Mouse (Mus musculus): ENCODE results near the gene Esrrg. TPM values are rescaled to one million over a fixed set of nuclear protein-coding genes. Genes with fewer than 3 reads are reported as not detected.

Gene Esrrg
- polyA plus RNA-seq, 1 experiment from 2014 or later, result 1.8 TPM

- DNase-seq (ENCODE audit: extremely low spot score, low spot score), result no peak
- H3K9me3 ChIP-seq, result no peaks in the 10 kb centered on the region
- WGBS, result 93% methylated on average over 3 of the region's 3 CpGs
- H3K4me3 ChIP-seq, result no peak overlapping the region
- H3K27ac ChIP-seq, result no peak overlapping the region
- H3K4me1 ChIP-seq, result peaks cover 35% of the 10 kb centered on the region
- no peaks in the 10 kb centered on the region for H3K36me3 ChIP-seq (replicated peaks)
- H3K27me3 ChIP-seq (ENCODE audit: poor library complexity, severe bottlenecking), result peaks cover 3% of the 10 kb centered on the region; the same call in 1 of the 2 replicates
Observed at GRCm38 (mm10) chr1:187834576-187834975, 226.0 kb downstream of the Esrrg start.

- Histone ChIP-seq H3K4me3 (no peak overlapping the region), H3K4me1 (peaks cover 25% of the 10 kb centered on the region), H3K36me3 (replicated peaks) (no peaks in the 10 kb centered on the region), H3K9me3 (no peaks in the 10 kb centered on the region), H3K27me3 (ENCODE audit: poor library complexity, severe bottlenecking) (peaks cover 3% of the 10 kb centered on the region; the same call in 1 of the 2 replicates), H3K27ac (0 out of 2 replicates have a peak overlapping the region, but pooled peaks have one; percentile 51)
- 48% methylated on average over 6 of the region's 6 CpGs for WGBS
- no peak for DNase-seq (ENCODE audit: extremely low spot score, low spot score)
Observed at GRCm38 (mm10) chr1:187836384-187836783, 227.8 kb downstream of the Esrrg start.

- Histone ChIP-seq H3K9me3 (no peaks in the 10 kb centered on the region), H3K4me3 (no peak overlapping the region), H3K36me3 (replicated peaks) (no peaks in the 10 kb centered on the region), H3K4me1 (peaks cover 21% of the 10 kb centered on the region), H3K27me3 (ENCODE audit: poor library complexity, severe bottlenecking) (peaks cover 3% of the 10 kb centered on the region; the same call in 1 of the 2 replicates), H3K27ac (no peak overlapping the region)
- 22% methylated on average over 7 of the region's 7 CpGs for WGBS
- DNase-seq (ENCODE audit: extremely low spot score, low spot score), result no peak
Observed at GRCm38 (mm10) chr1:187836876-187837275, 228.3 kb downstream of the Esrrg start.

GRCm38 (mm10) chr1:187841629-187842028, 233.0 kb downstream of the Esrrg start:
- no peak for DNase-seq (ENCODE audit: extremely low spot score, low spot score)
- Histone ChIP-seq H3K4me3 (no peak overlapping the region), H3K27me3 (ENCODE audit: poor library complexity, severe bottlenecking) (peaks cover 3% of the 10 kb centered on the region; the same call in 1 of the 2 replicates), H3K9me3 (no peaks in the 10 kb centered on the region), H3K36me3 (replicated peaks) (no peaks in the 10 kb centered on the region), H3K27ac (no peak overlapping the region), H3K4me1 (peaks cover 13% of the 10 kb centered on the region)
- WGBS, result 85% methylated on average over 8 of the region's 8 CpGs

GRCm38 (mm10) chr1:187842702-187843101, 234.1 kb downstream of the Esrrg start:
- H3K36me3 ChIP-seq (replicated peaks), result no peaks in the 10 kb centered on the region
- WGBS, result 90% methylated on average over 5 of the region's 5 CpGs
- H3K27ac ChIP-seq, result no peak overlapping the region
- no peak for DNase-seq (ENCODE audit: extremely low spot score, low spot score)
- peaks cover 5% of the 10 kb centered on the region; the same call in 1 of the 2 replicates for H3K4me1 ChIP-seq
- no peaks in the 10 kb centered on the region for H3K9me3 ChIP-seq
- H3K4me3 ChIP-seq, result no peak overlapping the region
- H3K27me3 ChIP-seq (ENCODE audit: poor library complexity, severe bottlenecking), result peaks cover 3% of the 10 kb centered on the region; the same call in 1 of the 2 replicates

GRCm38 (mm10) chr1:187854148-187854547, 245.6 kb downstream of the Esrrg start:
- 85% methylated on average over 8 of the region's 8 CpGs for WGBS
- DNase-seq (ENCODE audit: extremely low spot score, low spot score), result no peak

GRCm38 (mm10) chr1:187862339-187862738, 253.7 kb downstream of the Esrrg start:
- no peak for DNase-seq (ENCODE audit: extremely low spot score, low spot score)
- no peak overlapping the region for H3K27ac ChIP-seq
- WGBS, result 42% methylated on average over 5 of the region's 5 CpGs

More at GRCm38 (mm10) chr1:187854148-187854547, 245.6 kb downstream of the Esrrg start:
- Histone ChIP-seq H3K27me3 (ENCODE audit: poor library complexity, severe bottlenecking) (no peaks in the 10 kb centered on the region), H3K27ac (no peak overlapping the region), H3K36me3 (replicated peaks) (no peaks in the 10 kb centered on the region), H3K4me3 (no peak overlapping the region), H3K4me1 (no peaks in the 10 kb centered on the region), H3K9me3 (no peaks in the 10 kb centered on the region)

GRCm38 (mm10) chr1:187868427-187868826, 259.8 kb downstream of the Esrrg start:
- Histone ChIP-seq H3K9me3 (no peaks in the 10 kb centered on the region), H3K27me3 (ENCODE audit: poor library complexity, severe bottlenecking) (no peaks in the 10 kb centered on the region; the same call in 1 of the 2 replicates), H3K4me1 (peaks cover 6% of the 10 kb centered on the region), H3K4me3 (no peak overlapping the region), H3K27ac (no peak overlapping the region), H3K36me3 (replicated peaks) (no peaks in the 10 kb centered on the region)
- no peak for DNase-seq (ENCODE audit: extremely low spot score, low spot score)
- 82% methylated on average over 7 of the region's 7 CpGs for WGBS

More at GRCm38 (mm10) chr1:187862339-187862738, 253.7 kb downstream of the Esrrg start:
- no peaks in the 10 kb centered on the region for H3K36me3 ChIP-seq (replicated peaks)
- H3K27me3 ChIP-seq (ENCODE audit: poor library complexity, severe bottlenecking), result no peaks in the 10 kb centered on the region; the same call in 1 of the 2 replicates
- H3K9me3 ChIP-seq, result no peaks in the 10 kb centered on the region
- peaks cover 21% of the 10 kb centered on the region for H3K4me1 ChIP-seq
- H3K4me3 ChIP-seq, result no peak overlapping the region

GRCm38 (mm10) chr1:187872208-187872607, 263.6 kb downstream of the Esrrg start:
- H3K27ac ChIP-seq, result no peak overlapping the region
- H3K4me1 ChIP-seq, result 0 out of 2 replicates have a peak, but pooled peaks cover 8% of the 10 kb centered on the region
- no peak overlapping the region for H3K4me3 ChIP-seq
- no peaks in the 10 kb centered on the region for H3K9me3 ChIP-seq
- no peak for DNase-seq (ENCODE audit: extremely low spot score, low spot score)
- no peaks in the 10 kb centered on the region for H3K36me3 ChIP-seq (replicated peaks)
- WGBS, result 63% methylated on average over 8 of the region's 8 CpGs
- no peaks in the 10 kb centered on the region; the same call in 1 of the 2 replicates for H3K27me3 ChIP-seq (ENCODE audit: poor library complexity, severe bottlenecking)

- Histone ChIP-seq H3K4me1 (0 out of 2 replicates have a peak, but pooled peaks cover 8% of the 10 kb centered on the region), H3K9me3 (no peaks in the 10 kb centered on the region), H3K4me3 (no peak overlapping the region), H3K27ac (no peak overlapping the region), H3K36me3 (replicated peaks) (no peaks in the 10 kb centered on the region), H3K27me3 (ENCODE audit: poor library complexity, severe bottlenecking) (no peaks in the 10 kb centered on the region; the same call in 1 of the 2 replicates)
- WGBS, result 75% methylated on average over 6 of the region's 6 CpGs
- DNase-seq (ENCODE audit: extremely low spot score, low spot score), result no peak
Observed at GRCm38 (mm10) chr1:187872744-187873143, 264.2 kb downstream of the Esrrg start.

GRCm38 (mm10) chr1:187873770-187874169, 265.2 kb downstream of the Esrrg start:
- no peak for DNase-seq (ENCODE audit: extremely low spot score, low spot score)
- Histone ChIP-seq H3K4me1 (0 out of 2 replicates have a peak, but pooled peaks cover 4% of the 10 kb centered on the region), H3K4me3 (no peak overlapping the region), H3K27me3 (ENCODE audit: poor library complexity, severe bottlenecking) (no peaks in the 10 kb centered on the region; the same call in 1 of the 2 replicates), H3K9me3 (no peaks in the 10 kb centered on the region), H3K36me3 (replicated peaks) (no peaks in the 10 kb centered on the region), H3K27ac (no peak overlapping the region)
- WGBS, result 77% methylated on average over 2 of the region's 2 CpGs

GRCm38 (mm10) chr1:187887270-187887669, 278.7 kb downstream of the Esrrg start:
- Histone ChIP-seq H3K4me3 (no peak overlapping the region), H3K27me3 (ENCODE audit: poor library complexity, severe bottlenecking) (0 out of 2 replicates have a peak, but pooled peaks cover 2% of the 10 kb centered on the region), H3K4me1 (peaks cover 14% of the 10 kb centered on the region), H3K27ac (no peak overlapping the region), H3K9me3 (no peaks in the 10 kb centered on the region), H3K36me3 (replicated peaks) (no peaks in the 10 kb centered on the region)
- DNase-seq (ENCODE audit: extremely low spot score, low spot score), result no peak
- WGBS, result 97% methylated on average over 6 of the region's 6 CpGs

- H3K36me3 ChIP-seq (replicated peaks), result no peaks in the 10 kb centered on the region
- DNase-seq (ENCODE audit: extremely low spot score, low spot score), result no peak
- H3K4me1 ChIP-seq, result peaks cover 14% of the 10 kb centered on the region
- WGBS, result 62% methylated on average over 8 of the region's 8 CpGs
- no peaks in the 10 kb centered on the region for H3K9me3 ChIP-seq
- no peaks in the 10 kb centered on the region for H3K27me3 ChIP-seq (ENCODE audit: poor library complexity, severe bottlenecking)
- H3K27ac ChIP-seq, result no peak overlapping the region
- H3K4me3 ChIP-seq, result no peak overlapping the region
Observed at GRCm38 (mm10) chr1:187888142-187888541, 279.6 kb downstream of the Esrrg start.

Measured in forebrain, embryonic 10.5 days (tissue).